Mouse (Mus musculus) E14TG2a.4 (cell line): ENCODE measurements around the gene Abcb5.

Experiments
- CTCF ChIP-seq: conservative IDR thresholded peaks from 2 replicates; pipeline ENCODE4 v1.5.1; 2014; ENCODE audit warnings: low read length
- POU5F1 ChIP-seq: IDR thresholded peaks from 2 replicates; pipeline ENCODE4 v1.6.1; 2014; ENCODE audit warnings: low read length, borderline replicate concordance

GRCm38 (mm10) chr12:118854401-118854800, 111.8 kb downstream of the Abcb5 start:
- TF ChIP-seq CTCF (no peak), POU5F1 (no peak)
